Mouse (Mus musculus): Measurements from ENCODE around the gene Gm3285. TPM values are rescaled to one million over a fixed set of nuclear protein-coding genes. Genes with fewer than 3 reads are reported as not detected.

Gm3285 gene
- total RNA-seq, 2 experiments from 2014 or later: not detected

GRCm38 (mm10) chr10:77900903-77901818 is 39.4 kb downstream of the Gm3285 start:
- DNase-seq: no peak

GRCm38 (mm10) chr10:77901871-77902210 is 40.1 kb downstream of the Gm3285 start:
- no peak for DNase-seq

GRCm38 (mm10) chr10:77902211-77902893 is 40.6 kb downstream of the Gm3285 start, which contains the start of gene Lrrc3:
Gene Lrrc3 (minus strand): TSS chr10:77902536.
- DNase-seq: peak in 1 of 2 experiments; percentile 43

- DNase-seq: peak in 1 of 2 experiments; percentile 8
Measured at GRCm38 (mm10) chr10:77902894-77903715, 41.3 kb downstream of the Gm3285 start.

Other genes starting within 250 kb of the Gm3285 start
- gene Ube2g2, start 239.7 kb upstream of the Gm3285 start, total RNA-seq (2021): 10 to 100 TPM; 80.9 to 82.8 TPM
- not detected for gene Tspear, start 175.4 kb upstream of the Gm3285 start, total RNA-seq (2021)
- not detected for gene Gm19402, start 171.2 kb upstream of the Gm3285 start, total RNA-seq (2021)
- not detected for gene Gm9508, start 164.7 kb upstream of the Gm3285 start, total RNA-seq (2021)
- not detected for gene Gm10272, start 155.3 kb upstream of the Gm3285 start, total RNA-seq (2021)
- gene Gm10024, start 150.5 kb upstream of the Gm3285 start, total RNA-seq (2021): not detected
- not detected for gene Gm10142, start 146.2 kb upstream of the Gm3285 start, total RNA-seq (2021)
- gene Krtap12-1, start 141.4 kb upstream of the Gm3285 start, total RNA-seq (2021): not detected
- gene Gm10100, start 135.5 kb upstream of the Gm3285 start, total RNA-seq (2021): not detected
- gene Gm18596, start 119.3 kb upstream of the Gm3285 start, total RNA-seq (2021): not detected
- not detected for gene Gm9736, start 110.6 kb upstream of the Gm3285 start, total RNA-seq (2021)
- gene Gm3233, start 102.3 kb upstream of the Gm3285 start, total RNA-seq (2021): not detected
- not detected for gene Gm3238, start 90.7 kb upstream of the Gm3285 start, total RNA-seq (2021)
- not detected for gene Gm7138, start 85.0 kb upstream of the Gm3285 start, total RNA-seq (2021)
- not detected for gene Gm3250, start 79.4 kb upstream of the Gm3285 start, total RNA-seq (2021)
- gene Gm7137, start 73.8 kb upstream of the Gm3285 start, total RNA-seq (2021): not detected
- not detected for gene Gm9639, start 66.9 kb upstream of the Gm3285 start, total RNA-seq (2021)
- gene Gm19668, start 62.8 kb upstream of the Gm3285 start, total RNA-seq (2021): not detected
- not detected for gene Gm9507, start 50.1 kb upstream of the Gm3285 start, total RNA-seq (2021)
- gene Gm2696, start 47.3 kb upstream of the Gm3285 start, total RNA-seq (2021): not detected
- not detected for gene Krtap10-4, start 34.9 kb upstream of the Gm3285 start, total RNA-seq (2021)
- not detected for gene Krtap10-10, start 26.0 kb upstream of the Gm3285 start, total RNA-seq (2021)
- gene Gm36176, start 15.2 kb upstream of the Gm3285 start, total RNA-seq (2021): not detected
- gene Gm10318, start 9.1 kb upstream of the Gm3285 start, total RNA-seq (2021): not detected
- gene Lrrc3, start 40.6 kb downstream of the Gm3285 start, total RNA-seq (2021): under 1 TPM; 0.49 to 0.69 TPM
- gene Trpm2, start 108.6 kb downstream of the Gm3285 start, total RNA-seq (2021): 1 to 10 TPM in 1 of 2 experiments, under 1 TPM in 1; 0.99 to 1.5 TPM
- gene 1810043G02Rik, start 116.5 kb downstream of the Gm3285 start, total RNA-seq (2021): 1 to 10 TPM; 8.8 to 9.8 TPM
- 100 to 1,000 TPM; 114 to 120 TPM for gene Pfkl, start 148.1 kb downstream of the Gm3285 start, total RNA-seq (2021)
- gene Dnmt3l, start 180.0 kb downstream of the Gm3285 start, total RNA-seq (2021): not detected
- gene Aire, start 181.6 kb downstream of the Gm3285 start, total RNA-seq (2021): not detected
- 1 to 10 TPM; 5.7 to 8.4 TPM for gene Icosl, start 207.3 kb downstream of the Gm3285 start, total RNA-seq (2021)

Data from heart, adult 18-20 months (tissue).